Mouse (Mus musculus): ENCODE results near the gene Tmem266. TPM values are rescaled to one million over a fixed set of nuclear protein-coding genes. Genes with fewer than 3 reads are reported as not detected.

Tmem266 gene
- 0.23 and 0.49 TPM in 2 replicates for polyA plus RNA-seq (2016; fragmentation: Nextera tagmentation; extraction: Ambion mirVana)

DNA sequence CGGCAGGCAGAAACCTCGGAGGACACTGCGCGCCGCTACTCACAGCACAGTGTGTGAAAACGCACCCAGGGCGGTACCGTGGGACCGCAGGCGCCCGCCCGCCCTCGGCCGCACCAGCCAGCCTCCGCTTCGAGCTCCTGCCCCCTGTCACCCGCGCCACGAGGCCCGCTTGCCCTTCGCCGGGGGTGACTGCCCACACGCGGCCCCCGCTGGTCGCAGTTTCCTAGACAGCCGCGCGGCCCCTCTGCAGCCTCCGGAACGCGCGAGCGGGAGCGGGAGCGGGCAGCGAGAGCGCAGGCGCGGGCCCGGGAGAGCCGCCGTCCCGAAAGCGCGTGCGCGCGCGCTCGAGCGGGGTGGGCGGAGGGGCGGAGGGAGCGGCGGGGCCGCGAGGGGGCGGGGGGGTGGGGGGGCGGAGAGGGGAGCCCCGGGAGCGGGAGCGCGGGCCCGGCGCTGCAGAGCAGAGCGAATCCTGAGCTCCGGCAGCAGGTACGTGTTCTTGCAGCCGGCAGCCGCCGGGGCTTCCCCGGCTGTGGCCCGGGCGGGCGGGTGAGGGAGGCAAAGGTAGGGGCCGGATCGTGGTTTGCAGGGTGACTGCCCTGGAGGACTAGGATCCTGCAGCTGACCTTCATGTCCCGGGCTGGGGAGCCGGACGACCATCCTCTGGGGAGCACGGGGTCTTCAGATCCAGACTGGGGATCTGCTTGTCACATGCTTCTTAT, at the start of gene Tmem266, which contains the start of gene Nrg4:
Tmem266 (plus strand) TSS at position 399 of the 719 bp plus-strand sequence.
Nrg4 (minus strand) TSS at position 330 of the 719 bp plus-strand sequence.
- peak; percentile 87 for DNase-seq (ENCODE audit: low spot score)
- Histone ChIP-seq H3K4me3 (peak within 1 kb of the TSS; percentile 85), H3K27ac (peak within 1 kb of the TSS; percentile 88), H3K9me3 (replicated peaks) (no peaks in the 10 kb centered on the region), H3K4me1 (peaks cover 14% of the 10 kb centered on the region), H3K27me3 (ENCODE audit: low read depth, poor library complexity, severe bottlenecking) (peaks cover 78% of the 10 kb centered on the region), H3K36me3 (no peaks in the 10 kb centered on the region)
- WGBS, result under 1% methylated on average over 65 of the region's 82 CpGs

- no peaks in the 10 kb centered on the region for H3K9me3 ChIP-seq (replicated peaks)
- H3K36me3 ChIP-seq, result no peaks in the 10 kb centered on the region
- no peak for DNase-seq (ENCODE audit: low spot score)
- H3K27me3 ChIP-seq (ENCODE audit: low read depth, poor library complexity, severe bottlenecking), result no peaks in the 10 kb centered on the region
- no peak overlapping the region for H3K27ac ChIP-seq
- WGBS, result 60% methylated on average over 4 of the region's 4 CpGs
- H3K4me3 ChIP-seq, result no peak overlapping the region
- H3K4me1 ChIP-seq, result no peaks in the 10 kb centered on the region; the same call in 1 of the 2 replicates
These were observed 49.2 kb upstream of the Tmem266 start for GRCm38 (mm10) chr9:55277562-55277961.

- WGBS, result 89% methylated on average over 8 of the region's 8 CpGs
- DNase-seq (ENCODE audit: low spot score), result no peak
These were observed 47.4 kb upstream of the Tmem266 start for GRCm38 (mm10) chr9:55279114-55279825.

GRCm38 (mm10) chr9:55283516-55283915, 43.2 kb upstream of the Tmem266 start:
- peak; percentile 59 for DNase-seq (ENCODE audit: low spot score)
- H3K4me1 ChIP-seq, result peaks cover 14% of the 10 kb centered on the region
- no peaks in the 10 kb centered on the region for H3K27me3 ChIP-seq (ENCODE audit: low read depth, poor library complexity, severe bottlenecking)
- H3K27ac ChIP-seq, result no peak overlapping the region
- H3K4me3 ChIP-seq, result peak overlapping the region; percentile 34
- no peaks in the 10 kb centered on the region for H3K9me3 ChIP-seq (replicated peaks)
- 3% methylated on average over 14 of the region's 14 CpGs for WGBS
- no peaks in the 10 kb centered on the region for H3K36me3 ChIP-seq

More at GRCm38 (mm10) chr9:55279114-55279825, 47.4 kb upstream of the Tmem266 start:
- no peak overlapping the region for H3K27ac ChIP-seq
- H3K9me3 ChIP-seq (replicated peaks), result no peaks in the 10 kb centered on the region
- H3K4me1 ChIP-seq, result peaks cover 14% of the 10 kb centered on the region
- no peak overlapping the region for H3K4me3 ChIP-seq
- H3K27me3 ChIP-seq (ENCODE audit: low read depth, poor library complexity, severe bottlenecking), result no peaks in the 10 kb centered on the region
- no peaks in the 10 kb centered on the region for H3K36me3 ChIP-seq

- no peaks in the 10 kb centered on the region for H3K9me3 ChIP-seq (replicated peaks)
- H3K4me1 ChIP-seq, result peaks cover 14% of the 10 kb centered on the region
- H3K4me3 ChIP-seq, result no peak overlapping the region
- no peak for DNase-seq (ENCODE audit: low spot score)
- no peak overlapping the region for H3K27ac ChIP-seq
- H3K27me3 ChIP-seq (ENCODE audit: low read depth, poor library complexity, severe bottlenecking), result no peaks in the 10 kb centered on the region
- 86% methylated on average over 3 of the region's 3 CpGs for WGBS
- no peaks in the 10 kb centered on the region for H3K36me3 ChIP-seq
These were observed 41.5 kb upstream of the Tmem266 start for GRCm38 (mm10) chr9:55285197-55285596.

DNA sequence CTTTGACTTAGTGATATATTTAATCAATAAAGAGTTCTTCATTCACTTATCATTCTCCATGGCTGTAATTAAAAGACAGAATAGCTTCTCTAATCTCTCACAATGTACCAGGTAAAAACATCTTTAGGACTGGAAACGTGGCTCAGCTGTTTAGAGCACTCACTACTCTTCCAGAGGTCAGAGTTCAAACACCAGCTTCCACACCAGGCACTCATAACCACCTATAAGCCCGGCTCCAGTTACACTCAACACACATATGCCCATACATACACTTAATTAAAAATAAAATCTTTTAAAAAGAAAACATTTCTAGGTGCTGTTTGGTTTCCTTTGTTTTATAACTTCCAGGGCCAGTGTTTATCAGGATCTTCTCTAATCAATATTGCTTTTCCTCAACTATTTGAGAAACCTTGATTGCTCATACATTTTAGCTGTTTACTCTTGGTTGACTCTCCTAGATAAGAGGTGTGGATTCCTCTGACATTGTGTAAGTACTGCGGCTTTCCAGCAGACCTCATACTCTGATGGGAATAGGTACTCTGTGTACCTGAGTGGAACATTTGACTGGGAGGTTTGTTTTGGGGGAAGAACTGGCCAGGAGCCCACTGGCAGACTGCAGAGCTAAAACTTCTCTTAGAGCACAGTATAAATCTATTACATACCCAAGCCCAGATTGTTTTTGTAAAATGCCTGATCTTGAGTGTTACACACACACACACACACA, 37.1 kb upstream of the Tmem266 start:
- no peaks in the 10 kb centered on the region for H3K27me3 ChIP-seq (ENCODE audit: low read depth, poor library complexity, severe bottlenecking)
- H3K9me3 ChIP-seq (replicated peaks), result no peaks in the 10 kb centered on the region
- H3K4me1 ChIP-seq, result no peaks in the 10 kb centered on the region
- DNase-seq (ENCODE audit: low spot score), result no peak
- no peaks in the 10 kb centered on the region for H3K36me3 ChIP-seq
- no peak overlapping the region for H3K27ac ChIP-seq
- no peak overlapping the region for H3K4me3 ChIP-seq
- 61% methylated on average over 3 of the region's 3 CpGs for WGBS

DNA sequence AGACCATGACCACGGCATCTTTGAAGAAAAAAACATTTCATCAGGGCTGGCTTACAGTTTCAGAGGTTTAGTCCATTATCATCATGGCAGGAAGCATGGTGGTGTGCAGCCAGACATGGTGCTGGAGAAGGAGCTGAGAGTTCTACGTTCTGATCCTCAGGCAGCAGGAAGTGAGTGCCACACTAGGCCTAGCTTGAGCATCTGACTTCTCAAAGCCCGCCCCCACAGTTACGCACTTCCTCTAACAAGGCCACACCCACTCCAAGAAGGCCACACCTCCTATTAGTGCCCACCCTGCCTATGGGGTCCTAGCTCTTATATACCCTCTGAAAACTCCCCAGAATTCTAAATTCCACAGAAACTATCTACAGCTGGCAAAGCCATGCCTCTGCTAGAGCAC, 34.7 kb upstream of the Tmem266 start:
- DNase-seq (ENCODE audit: low spot score), result no peak
- Histone ChIP-seq H3K27me3 (ENCODE audit: low read depth, poor library complexity, severe bottlenecking) (no peaks in the 10 kb centered on the region), H3K4me1 (0 out of 2 replicates have a peak, but pooled peaks cover 2% of the 10 kb centered on the region), H3K27ac (no peak overlapping the region), H3K36me3 (no peaks in the 10 kb centered on the region), H3K9me3 (replicated peaks) (no peaks in the 10 kb centered on the region), H3K4me3 (no peak overlapping the region)
- 91% methylated on average over 4 of the region's 4 CpGs for WGBS

GRCm38 (mm10) chr9:55296221-55296620, 30.5 kb upstream of the Tmem266 start:
- DNase-seq (ENCODE audit: low spot score), result no peak
- 0 out of 2 replicates have a peak, but pooled peaks cover 2% of the 10 kb centered on the region for H3K4me1 ChIP-seq
- H3K9me3 ChIP-seq (replicated peaks), result no peaks in the 10 kb centered on the region
- no peaks in the 10 kb centered on the region for H3K27me3 ChIP-seq (ENCODE audit: low read depth, poor library complexity, severe bottlenecking)
- H3K4me3 ChIP-seq, result no peak overlapping the region
- 87% methylated on average over 2 of the region's 2 CpGs for WGBS
- no peak overlapping the region for H3K27ac ChIP-seq
- H3K36me3 ChIP-seq, result no peaks in the 10 kb centered on the region

GRCm38 (mm10) chr9:55307066-55307465, 19.6 kb upstream of the Tmem266 start:
- no peaks in the 10 kb centered on the region for H3K27me3 ChIP-seq (ENCODE audit: low read depth, poor library complexity, severe bottlenecking)
- H3K9me3 ChIP-seq (replicated peaks), result no peaks in the 10 kb centered on the region
- H3K4me1 ChIP-seq, result no peaks in the 10 kb centered on the region
- whole genome bisulfite sequencing, result 79% methylated on average over 2 of the region's 2 CpGs
- DNase-seq (ENCODE audit: low spot score), result no peak
- H3K27ac ChIP-seq, result no peak overlapping the region
- no peak overlapping the region for H3K4me3 ChIP-seq
- H3K36me3 ChIP-seq, result no peaks in the 10 kb centered on the region

GRCm38 (mm10) chr9:55307557-55307956, 19.2 kb upstream of the Tmem266 start:
- H3K27ac ChIP-seq, result no peak overlapping the region
- H3K36me3 ChIP-seq, result no peaks in the 10 kb centered on the region
- H3K9me3 ChIP-seq (replicated peaks), result no peaks in the 10 kb centered on the region
- no peaks in the 10 kb centered on the region for H3K4me1 ChIP-seq
- no peak for DNase-seq (ENCODE audit: low spot score)
- WGBS, result 83% methylated on average over 5 of the region's 5 CpGs
- no peaks in the 10 kb centered on the region for H3K27me3 ChIP-seq (ENCODE audit: low read depth, poor library complexity, severe bottlenecking)
- no peak overlapping the region for H3K4me3 ChIP-seq

GRCm38 (mm10) chr9:55308455-55308854, 18.3 kb upstream of the Tmem266 start:
- H3K4me3 ChIP-seq, result no peak overlapping the region
- H3K9me3 ChIP-seq (replicated peaks), result no peaks in the 10 kb centered on the region
- no peaks in the 10 kb centered on the region for H3K36me3 ChIP-seq
- WGBS, result 82% methylated on average over 5 of the region's 5 CpGs
- H3K27me3 ChIP-seq (ENCODE audit: low read depth, poor library complexity, severe bottlenecking), result no peaks in the 10 kb centered on the region
- no peaks in the 10 kb centered on the region for H3K4me1 ChIP-seq
- H3K27ac ChIP-seq, result no peak overlapping the region
- no peak for DNase-seq (ENCODE audit: low spot score)

GRCm38 (mm10) chr9:55311560-55311959, 15.2 kb upstream of the Tmem266 start:
- Histone ChIP-seq H3K27ac (no peak overlapping the region), H3K27me3 (ENCODE audit: low read depth, poor library complexity, severe bottlenecking) (no peaks in the 10 kb centered on the region), H3K4me3 (no peak overlapping the region), H3K9me3 (replicated peaks) (no peaks in the 10 kb centered on the region), H3K36me3 (no peaks in the 10 kb centered on the region), H3K4me1 (no peaks in the 10 kb centered on the region)
- DNase-seq (ENCODE audit: low spot score), result peak; percentile 74
- 10% methylated on average over 5 of the region's 5 CpGs for WGBS

Data from limb, embryonic 10.5 days (tissue).